Mouse (Mus musculus): ENCODE data around the gene Ttc33. TPM values are rescaled to one million over a fixed set of nuclear protein-coding genes. Genes with fewer than 3 reads are reported as not detected.

Gene Ttc33
- polyA plus RNA-seq, 1 experiment from 2014 or later, result 51.1 TPM

- WGBS, result 16% methylated on average over 6 of the region's 6 CpGs
- H3K9ac ChIP-seq (replicated peaks), result no peak overlapping the region
Measured at GRCm38 (mm10) chr15:5236538-5236937, 51.2 kb downstream of the Ttc33 start.

GRCm38 (mm10) chr15:5237012-5237660 lies 51.8 kb downstream of the Ttc33 start:
- Histone ChIP-seq H3K4me3 (no peak overlapping the region), H3K27me3 (peaks cover 20% of the 10 kb centered on the region), H3K9me3 (no peaks in the 10 kb centered on the region), H3K27ac (replicated peaks) (no peak overlapping the region), H3K9ac (replicated peaks) (no peak overlapping the region), H3K36me3 (no peaks in the 10 kb centered on the region), H3K4me2 (replicated peaks) (no peak overlapping the region), H3K4me1 (peaks cover 5% of the 10 kb centered on the region)
- WGBS, result 64% methylated on average over 7 of the region's 7 CpGs
- peak; percentile 38; the same call in 1 of the 2 replicates for ATAC-seq (ENCODE audit: low FRiP score, low read depth)

More at GRCm38 (mm10) chr15:5236538-5236937, 51.2 kb downstream of the Ttc33 start:
- H3K9me3 ChIP-seq, result no peaks in the 10 kb centered on the region
- H3K4me1 ChIP-seq, result no peaks in the 10 kb centered on the region
- no peaks in the 10 kb centered on the region for H3K36me3 ChIP-seq
- ATAC-seq (ENCODE audit: low FRiP score, low read depth), result peak; percentile 79; the same call in 1 of the 2 replicates
- no peak overlapping the region for H3K27ac ChIP-seq (replicated peaks)
- H3K4me3 ChIP-seq, result no peak overlapping the region
- H3K27me3 ChIP-seq, result peaks cover 14% of the 10 kb centered on the region
- H3K4me2 ChIP-seq (replicated peaks), result no peak overlapping the region

- Histone ChIP-seq H3K4me3 (no peak overlapping the region), H3K9me3 (no peaks in the 10 kb centered on the region), H3K27me3 (peaks cover 30% of the 10 kb centered on the region), H3K9ac (replicated peaks) (no peak overlapping the region), H3K36me3 (no peaks in the 10 kb centered on the region), H3K4me1 (peaks cover 15% of the 10 kb centered on the region), H3K27ac (replicated peaks) (no peak overlapping the region), H3K4me2 (replicated peaks) (no peak overlapping the region)
- ATAC-seq (ENCODE audit: low FRiP score, low read depth), result no peak
- WGBS, result 83% methylated on average over 7 of the region's 7 CpGs
Measured at GRCm38 (mm10) chr15:5238073-5238472, 52.7 kb downstream of the Ttc33 start.

GRCm38 (mm10) chr15:5238553-5238952 lies 53.2 kb downstream of the Ttc33 start:
- H3K9ac ChIP-seq (replicated peaks), result no peak overlapping the region
- H3K9me3 ChIP-seq, result no peaks in the 10 kb centered on the region
- peaks cover 34% of the 10 kb centered on the region for H3K27me3 ChIP-seq
- H3K36me3 ChIP-seq, result no peaks in the 10 kb centered on the region
- WGBS, result 88% methylated on average over 4 of the region's 4 CpGs
- H3K4me1 ChIP-seq, result peaks cover 19% of the 10 kb centered on the region
- no peak for ATAC-seq (ENCODE audit: low FRiP score, low read depth)
- no peak overlapping the region for H3K27ac ChIP-seq (replicated peaks)
- H3K4me2 ChIP-seq (replicated peaks), result no peak overlapping the region
- H3K4me3 ChIP-seq, result no peak overlapping the region

- H3K4me3 ChIP-seq, result no peak overlapping the region
- WGBS, result 73% methylated on average over 4 of the region's 4 CpGs
- H3K9ac ChIP-seq (replicated peaks), result no peak overlapping the region
- ATAC-seq (ENCODE audit: low FRiP score, low read depth), result no peak
- H3K36me3 ChIP-seq, result no peaks in the 10 kb centered on the region
- peaks cover 42% of the 10 kb centered on the region for H3K27me3 ChIP-seq
- H3K27ac ChIP-seq (replicated peaks), result no peak overlapping the region
- peaks cover 27% of the 10 kb centered on the region for H3K4me1 ChIP-seq
- H3K9me3 ChIP-seq, result no peaks in the 10 kb centered on the region
- H3K4me2 ChIP-seq (replicated peaks), result no peak overlapping the region
Measured at GRCm38 (mm10) chr15:5239361-5239760, 54.0 kb downstream of the Ttc33 start.

GRCm38 (mm10) chr15:5239901-5240300 lies 54.6 kb downstream of the Ttc33 start:
- H3K4me3 ChIP-seq, result no peak overlapping the region
- peaks cover 48% of the 10 kb centered on the region for H3K27me3 ChIP-seq
- peaks cover 30% of the 10 kb centered on the region for H3K4me1 ChIP-seq
- no peaks in the 10 kb centered on the region for H3K36me3 ChIP-seq
- ATAC-seq (ENCODE audit: low FRiP score, low read depth), result no peak
- H3K9me3 ChIP-seq, result no peaks in the 10 kb centered on the region
- H3K9ac ChIP-seq (replicated peaks), result no peak overlapping the region
- H3K27ac ChIP-seq (replicated peaks), result no peak overlapping the region
- H3K4me2 ChIP-seq (replicated peaks), result no peak overlapping the region
- 79% methylated on average over 6 of the region's 6 CpGs for WGBS

- WGBS, result 79% methylated on average over 6 of the region's 6 CpGs
- Histone ChIP-seq H3K27ac (replicated peaks) (no peak overlapping the region), H3K4me3 (no peak overlapping the region), H3K27me3 (peaks cover 52% of the 10 kb centered on the region), H3K9me3 (no peaks in the 10 kb centered on the region), H3K4me1 (peaks cover 30% of the 10 kb centered on the region), H3K4me2 (replicated peaks) (no peak overlapping the region), H3K9ac (replicated peaks) (no peak overlapping the region), H3K36me3 (no peaks in the 10 kb centered on the region)
- ATAC-seq (ENCODE audit: low FRiP score, low read depth), result no peak
Measured at GRCm38 (mm10) chr15:5240360-5240759, 55.0 kb downstream of the Ttc33 start.

GRCm38 (mm10) chr15:5241304-5242201 lies 56.2 kb downstream of the Ttc33 start:
- Histone ChIP-seq H3K27ac (replicated peaks) (no peak overlapping the region), H3K36me3 (no peaks in the 10 kb centered on the region), H3K4me1 (peaks cover 30% of the 10 kb centered on the region), H3K9ac (replicated peaks) (peak overlapping the region; percentile 49; the same call in 1 of the 2 replicates), H3K4me2 (replicated peaks) (peak overlapping the region; percentile 95), H3K4me3 (peak overlapping the region; percentile 52), H3K9me3 (no peaks in the 10 kb centered on the region), H3K27me3 (peaks cover 60% of the 10 kb centered on the region)
- ATAC-seq (ENCODE audit: low FRiP score, low read depth), result peak; percentile 10; the same call in 1 of the 2 replicates
- WGBS, result 22% methylated on average over 12 of the region's 12 CpGs

GRCm38 (mm10) chr15:5242241-5243035 lies 57.1 kb downstream of the Ttc33 start:
- Histone ChIP-seq H3K27ac (replicated peaks) (no peak overlapping the region), H3K36me3 (no peaks in the 10 kb centered on the region), H3K4me2 (replicated peaks) (peak overlapping the region; percentile 95), H3K4me1 (peaks cover 30% of the 10 kb centered on the region), H3K9me3 (no peaks in the 10 kb centered on the region), H3K4me3 (peak overlapping the region; percentile 52), H3K27me3 (peaks cover 64% of the 10 kb centered on the region), H3K9ac (replicated peaks) (peak overlapping the region; percentile 49)
- ATAC-seq (ENCODE audit: low FRiP score, low read depth), result peak; percentile 42
- WGBS, result 3% methylated on average over 61 of the region's 61 CpGs

GRCm38 (mm10) chr15:5243036-5243958 lies 58.0 kb downstream of the Ttc33 start:
- H3K36me3 ChIP-seq, result no peaks in the 10 kb centered on the region
- ATAC-seq (ENCODE audit: low FRiP score, low read depth), result peak; percentile 6; the same call in 1 of the 2 replicates

More at GRCm38 (mm10) chr15:5243036-5243958, 58.0 kb downstream of the Ttc33 start:
- H3K27me3 ChIP-seq, result peaks cover 67% of the 10 kb centered on the region
- no peaks in the 10 kb centered on the region for H3K9me3 ChIP-seq
- H3K4me2 ChIP-seq (replicated peaks), result peak overlapping the region; percentile 95
- 6% methylated on average over 40 of the region's 40 CpGs for WGBS
- H3K4me1 ChIP-seq, result peaks cover 30% of the 10 kb centered on the region
- H3K9ac ChIP-seq (replicated peaks), result no peak overlapping the region; the same call in 1 of the 2 replicates
- H3K4me3 ChIP-seq, result peak overlapping the region; percentile 52
- H3K27ac ChIP-seq (replicated peaks), result no peak overlapping the region

Measured in midbrain, embryonic 12.5 days (tissue).